Mouse (Mus musculus) mature B cell (primary cell): ENCODE measurements around the gene Git1.

Experiments used
- in situ Hi-C: fragments of 300-500 bp; cut with MboI; formaldehyde crosslinking; loops from 2 replicates; pipeline ENCODE4 v1.14.3; 2019

Git1 gene

DNA sequence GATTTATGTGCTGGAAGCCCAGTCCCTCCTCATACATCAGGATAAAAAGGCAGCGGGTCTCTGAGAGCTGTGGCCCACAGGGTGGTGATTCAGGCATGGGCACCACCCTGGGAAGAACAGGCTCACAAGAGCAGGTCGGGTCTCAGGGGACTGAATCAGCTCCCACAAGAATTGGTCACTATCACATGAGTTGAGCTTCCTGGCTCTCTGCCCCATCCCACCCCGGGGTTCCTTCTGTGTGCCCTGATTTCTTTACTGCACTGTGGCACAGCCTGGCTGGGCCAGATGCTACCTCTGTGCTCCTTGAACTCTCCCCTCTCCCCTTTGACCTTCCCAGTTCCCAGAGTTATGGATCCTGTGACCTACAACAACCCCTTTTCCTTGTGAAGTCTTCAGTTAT lies 10.3 kb upstream of the Git1 start:
- in situ Hi-C loops: no loop called here

DNA sequence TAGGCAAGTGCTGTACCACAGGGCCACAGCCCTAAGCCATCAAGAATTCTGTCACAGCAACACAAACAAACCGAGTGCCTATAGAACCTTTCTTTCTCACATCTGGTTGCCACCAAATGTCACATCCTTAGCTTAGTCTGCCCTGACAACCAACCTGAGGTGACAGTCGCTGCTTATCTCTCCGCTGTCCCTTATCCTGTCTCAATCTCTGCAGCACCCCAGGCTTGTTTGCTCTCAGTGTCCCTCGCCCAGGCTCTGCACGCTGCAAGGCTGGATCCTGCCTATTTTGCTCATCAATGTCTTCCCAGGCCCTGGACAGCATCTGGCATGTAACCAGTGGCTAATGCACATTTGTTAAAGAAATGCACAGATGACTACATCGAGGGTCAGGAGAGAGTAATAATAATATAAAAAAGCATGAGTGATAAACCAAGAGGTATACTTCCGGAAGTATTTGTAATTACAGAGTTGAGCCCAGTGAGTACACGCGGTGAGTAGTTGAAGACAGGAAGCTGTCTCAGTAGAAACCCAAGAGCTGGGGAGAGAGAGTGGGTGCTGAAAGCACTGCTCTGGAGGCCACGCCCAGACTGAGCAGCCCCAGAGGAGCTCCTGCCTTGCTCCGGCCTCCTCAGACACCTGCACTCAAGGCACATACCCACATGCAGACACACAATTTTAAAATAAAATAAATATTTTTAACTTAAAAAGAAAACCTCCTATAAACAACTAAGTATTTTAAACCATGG lies 9.7 kb upstream of the Git1 start:
- in situ Hi-C loops: no loop called here

DNA sequence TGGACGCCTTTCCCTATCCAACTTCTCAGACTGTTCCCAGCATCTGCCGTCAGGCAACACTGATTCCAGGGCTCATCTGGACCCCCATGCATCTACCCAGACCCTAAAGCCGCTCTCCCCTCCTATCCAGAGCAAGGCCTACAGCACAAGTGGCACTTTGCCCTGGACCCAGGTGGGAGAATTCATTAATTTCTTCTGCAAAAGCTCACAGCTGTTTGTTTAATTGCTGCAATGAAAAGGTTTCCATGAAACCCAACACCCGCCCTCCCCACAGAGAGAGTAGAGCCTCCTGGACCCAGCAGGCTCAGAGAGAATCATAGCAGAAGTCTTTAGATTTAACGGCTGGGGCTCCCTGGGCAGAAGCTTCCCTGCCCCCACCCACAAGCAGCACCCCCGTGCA lies 8.1 kb upstream of the Git1 start:
- in situ Hi-C loops: no loop called here

DNA sequence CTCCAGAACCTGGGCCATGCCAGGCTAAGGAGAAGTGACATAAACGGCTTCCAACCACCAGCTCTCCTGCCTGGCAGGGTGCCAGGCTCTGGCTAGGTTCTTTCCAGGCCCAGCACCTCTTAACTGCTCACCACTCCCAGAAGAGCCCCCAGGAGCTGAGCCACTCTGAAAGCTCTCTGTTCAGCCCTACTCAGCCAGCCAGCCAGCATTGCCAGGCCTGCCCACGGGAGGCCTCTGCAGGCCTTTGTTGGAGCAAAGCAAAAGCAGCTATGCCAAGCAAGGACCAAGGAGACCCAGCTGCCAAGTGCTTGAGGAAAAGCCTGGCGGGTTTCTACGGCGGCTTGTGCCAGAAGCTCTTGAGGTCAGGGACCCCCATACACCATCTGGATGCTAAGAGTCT lies 6.6 kb upstream of the Git1 start:
- in situ Hi-C loops: no loop called here

DNA sequence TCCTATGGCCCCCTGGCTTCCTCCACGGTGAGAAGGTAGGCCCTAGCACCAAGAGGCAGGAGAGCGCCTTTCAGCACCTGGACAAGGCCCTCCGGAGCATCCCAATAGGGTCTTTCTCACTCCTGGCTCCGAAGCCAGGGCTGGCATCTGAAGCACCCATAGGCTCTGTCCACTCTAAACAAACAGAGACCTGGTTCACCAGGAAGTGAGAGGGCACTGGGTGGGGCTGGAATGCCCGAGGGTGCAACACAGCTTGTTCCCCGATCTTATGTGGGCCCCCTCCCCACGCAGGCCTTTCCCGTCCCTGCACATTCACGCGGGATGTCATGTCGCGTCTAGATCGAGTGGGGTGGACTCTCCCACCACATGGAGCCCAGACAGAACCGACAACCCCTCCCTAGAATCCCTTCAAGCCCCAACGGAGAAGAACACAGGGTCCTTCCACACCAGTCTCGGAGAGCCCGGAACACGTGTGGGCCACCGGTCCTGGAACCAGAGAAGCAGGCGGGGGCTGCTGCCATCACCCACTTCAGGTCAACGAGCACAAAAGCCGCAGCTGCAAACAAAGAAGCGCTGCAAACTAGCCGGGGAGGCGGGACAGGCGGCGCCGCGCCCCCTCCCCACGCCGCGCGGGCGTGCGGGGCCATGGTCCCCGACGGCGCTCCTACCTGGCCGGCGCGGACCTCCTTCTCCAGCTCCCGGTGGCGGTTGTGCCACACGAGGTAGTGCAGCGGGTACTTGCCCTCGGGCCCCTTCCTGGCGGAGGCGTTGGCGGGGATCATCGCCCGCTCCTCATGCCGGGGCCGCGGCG lies 4.4 kb upstream of the Git1 start:
- in situ Hi-C loops: no loop called here

DNA sequence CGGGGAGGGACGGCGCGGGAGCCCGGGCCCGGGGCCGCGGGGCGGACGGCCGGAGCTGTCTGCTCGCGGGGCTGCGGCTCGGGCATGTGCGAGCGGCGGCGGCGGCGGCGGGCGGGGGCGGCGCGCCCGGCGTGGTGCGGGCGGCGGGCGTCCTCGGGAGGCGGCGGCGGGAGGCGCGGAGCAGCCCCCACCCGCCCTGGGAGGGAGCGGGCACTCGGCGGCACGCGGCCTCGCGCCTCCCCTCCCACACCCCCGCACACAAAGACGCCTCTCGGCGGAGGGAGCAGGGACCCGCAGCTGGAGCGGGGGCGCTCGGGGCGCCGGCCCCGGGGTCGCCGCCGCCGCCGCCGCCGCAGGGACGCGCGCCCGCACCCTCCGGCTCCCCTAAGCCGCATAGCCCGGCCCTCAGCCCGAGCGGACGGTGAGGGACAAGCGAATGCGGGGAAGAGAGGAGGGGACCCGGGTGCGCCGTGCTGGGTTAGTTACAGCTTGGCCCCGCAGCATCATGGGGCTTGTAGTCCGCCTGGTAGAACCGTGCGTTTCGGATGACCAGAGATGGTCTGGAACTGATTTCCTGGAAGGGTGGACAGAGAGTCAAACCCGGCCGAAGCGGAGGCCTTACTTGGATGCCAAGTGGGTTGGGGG lies 3.6 kb upstream of the Git1 start, which contains the start of gene Ankrd13b:
Gene Ankrd13b, minus strand, starts transcription at position 88 of the 645 bp plus-strand sequence.
- in situ Hi-C loops: no loop called here

DNA sequence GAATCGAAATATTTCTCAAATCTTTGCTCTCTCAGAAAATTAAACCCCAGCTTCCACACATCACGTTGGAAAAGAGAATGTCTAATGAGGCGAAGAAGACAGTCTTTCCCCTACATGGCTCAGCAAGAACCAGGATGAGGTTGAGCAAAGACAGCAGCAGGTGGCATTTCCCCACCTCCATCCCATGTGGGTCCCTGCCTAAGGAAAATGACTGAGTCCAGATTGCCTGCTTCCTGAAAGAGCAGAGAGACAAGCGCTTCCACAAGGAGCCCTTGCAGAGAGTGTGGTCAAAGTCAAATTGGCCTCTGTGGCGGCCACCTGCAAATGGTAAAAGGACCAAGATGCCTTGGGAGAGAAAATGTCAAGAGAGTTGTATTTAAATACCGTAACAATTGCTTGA lies 2.9 kb upstream of the Git1 start:
- in situ Hi-C loops: no loop called here

DNA sequence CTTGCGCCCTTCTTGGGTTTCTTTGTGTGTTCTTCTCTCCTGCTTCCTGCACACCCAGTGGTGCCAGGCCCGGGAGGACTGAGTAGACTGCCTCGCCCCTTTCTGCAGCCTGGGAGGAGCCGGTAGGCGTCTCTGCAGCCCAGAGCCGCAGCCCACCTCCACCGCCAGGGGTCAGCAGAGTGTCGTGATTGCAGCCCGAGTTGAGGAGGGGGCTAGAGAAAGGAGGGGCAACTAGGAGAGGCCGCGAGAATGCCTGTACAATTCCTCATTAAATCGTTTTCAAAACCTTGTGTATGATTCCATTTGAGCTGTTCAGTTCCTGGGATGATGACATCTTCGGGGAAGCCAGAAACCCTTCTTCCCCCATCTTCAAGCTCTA lies 2.2 kb upstream of the Git1 start:
- in situ Hi-C loops: no loop called here

DNA sequence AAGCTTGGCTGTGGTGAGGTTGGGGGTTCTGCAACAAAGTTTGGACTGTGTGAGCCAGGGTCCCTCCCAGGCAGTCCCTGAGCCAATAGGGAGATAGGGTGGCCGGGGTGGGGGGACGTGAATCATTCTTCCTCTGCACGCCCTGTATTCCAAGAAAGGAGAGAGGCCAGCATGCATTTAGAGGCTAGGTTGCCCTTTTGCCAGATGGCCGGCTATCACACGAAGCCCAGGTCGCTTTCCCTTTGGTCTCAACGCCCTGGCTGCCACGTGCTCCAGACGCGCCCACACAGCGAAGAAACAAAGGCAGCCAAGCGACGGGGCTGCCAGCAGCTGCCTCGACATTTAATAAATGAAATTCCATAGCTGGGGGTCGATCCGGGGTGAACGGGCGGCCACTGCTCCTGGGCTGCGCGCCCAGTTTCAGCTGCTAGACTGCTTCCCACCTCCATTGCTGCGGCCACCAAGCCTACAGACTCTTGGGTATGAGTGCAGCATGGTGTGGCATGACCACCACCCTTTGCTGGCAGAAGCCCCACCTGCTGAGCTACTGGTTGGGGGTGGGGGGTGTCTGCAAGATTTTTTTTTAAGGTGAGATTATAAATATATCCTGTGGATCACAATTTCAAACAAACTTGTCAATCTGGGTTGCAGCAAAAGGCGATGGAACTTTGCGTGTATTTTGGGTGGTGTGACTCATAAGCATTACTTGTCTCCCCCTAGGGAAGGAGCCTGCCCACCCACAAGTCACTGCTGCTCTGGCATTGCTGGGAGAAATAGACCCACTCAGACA lies 1.7 kb upstream of the Git1 start:
- in situ Hi-C loops: no loop called here

DNA sequence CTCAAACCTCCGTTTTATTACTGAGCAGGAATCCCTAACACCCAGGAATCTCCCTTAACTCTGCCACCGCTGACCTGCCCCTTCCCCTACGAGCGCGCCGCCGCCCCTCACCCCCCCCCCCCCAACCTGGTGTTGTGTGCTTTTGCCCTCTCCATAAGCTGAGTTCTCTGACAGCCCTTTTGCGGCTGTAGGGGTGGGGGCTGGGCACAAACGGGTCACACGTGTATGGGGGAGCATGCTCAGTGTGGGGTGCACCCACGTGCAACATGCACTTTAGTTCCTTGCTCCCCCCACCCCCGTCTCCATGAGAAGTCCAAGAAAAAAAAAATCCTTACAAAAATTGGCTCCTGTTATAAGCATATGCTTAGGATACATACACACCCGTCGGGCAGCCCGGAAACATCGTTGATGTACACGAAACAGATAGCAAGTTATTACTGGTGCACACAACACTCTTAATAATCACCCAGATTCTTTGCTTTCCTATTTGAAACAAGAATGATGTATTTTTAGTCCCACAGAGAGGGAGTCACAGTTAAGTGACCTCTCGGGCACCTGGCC lies 971 bp upstream of the Git1 start:
- in situ Hi-C loops: no loop called here

DNA sequence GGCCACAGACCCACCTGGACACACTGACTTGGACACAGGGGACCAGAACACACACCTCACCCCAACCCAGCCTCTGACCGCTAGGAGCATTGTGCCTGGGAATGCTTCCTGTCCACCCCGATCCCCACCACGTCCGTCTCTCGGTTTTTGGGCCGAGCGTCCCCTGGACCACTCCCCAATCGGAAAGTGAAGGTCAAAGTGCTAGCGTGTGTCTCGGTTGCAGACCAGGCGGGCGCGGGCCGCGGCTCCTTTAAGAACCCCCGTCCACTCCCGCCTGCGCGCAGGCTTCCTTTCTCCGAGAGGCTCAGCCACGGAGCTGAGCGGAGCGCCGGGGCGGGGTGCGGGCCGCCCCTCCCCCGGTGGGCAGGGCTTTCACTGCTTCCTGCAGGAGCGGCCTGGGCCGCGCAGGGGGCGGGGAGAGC lies 440 bp upstream of the Git1 start:
- in situ Hi-C loops: no loop called here

DNA sequence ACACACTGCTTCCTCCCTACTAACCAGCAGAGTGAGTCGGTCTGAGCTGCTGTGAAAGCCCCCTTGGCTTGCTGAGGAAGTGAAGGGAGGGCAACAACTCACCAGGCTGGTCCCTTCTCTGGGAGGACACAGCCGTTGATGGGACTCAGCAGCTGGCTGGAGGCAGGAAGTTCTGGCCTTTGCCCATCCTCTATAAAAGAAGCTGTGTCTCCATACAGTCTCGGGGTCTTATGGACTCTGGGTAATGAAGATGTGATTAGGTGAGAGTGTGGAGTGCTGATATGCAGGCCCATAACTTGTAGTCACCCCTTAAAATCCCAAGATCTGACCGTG lies 948 bp downstream of the Git1 start:
- in situ Hi-C loops: no loop called here

DNA sequence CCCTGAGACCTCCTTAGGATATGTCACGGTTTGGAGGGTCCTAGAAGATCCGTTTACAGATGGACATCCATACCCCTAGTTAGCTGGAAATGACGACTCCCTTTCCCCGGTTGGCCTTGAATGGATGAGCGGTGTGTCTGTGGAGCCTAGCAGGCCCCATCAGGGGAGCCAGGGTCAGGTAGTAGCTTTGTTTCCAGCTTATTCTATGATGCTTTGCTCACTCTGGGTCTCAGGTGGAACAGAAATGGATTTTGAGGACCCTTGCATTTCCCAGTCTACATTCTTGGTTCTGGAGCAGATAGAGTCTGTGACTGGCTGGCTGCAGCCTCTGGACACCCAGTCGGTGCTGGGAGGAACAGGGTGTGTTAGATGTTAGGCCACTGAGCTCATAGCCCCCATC lies 1.4 kb downstream of the Git1 start:
- in situ Hi-C loops: no loop called here

DNA sequence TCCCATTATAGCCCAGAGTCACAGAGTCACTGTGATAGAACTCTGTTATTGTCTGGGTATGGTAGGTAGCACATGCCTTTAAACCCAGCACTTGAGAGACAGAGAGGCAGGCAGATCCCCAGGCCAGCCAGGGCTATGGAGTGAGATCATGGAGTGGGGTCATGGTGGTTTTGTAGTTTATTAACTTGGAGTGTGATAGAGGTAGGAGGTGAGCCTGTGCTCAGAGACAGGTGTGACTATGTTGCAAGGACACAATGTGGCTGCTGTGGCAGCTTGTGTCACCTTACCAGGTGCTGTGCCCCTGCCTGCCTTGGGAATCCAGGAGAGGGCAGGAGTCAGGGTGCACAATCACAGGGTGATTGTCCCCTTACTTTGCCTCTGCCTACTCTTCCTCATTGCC lies 2.1 kb downstream of the Git1 start:
- in situ Hi-C loops: no loop called here

DNA sequence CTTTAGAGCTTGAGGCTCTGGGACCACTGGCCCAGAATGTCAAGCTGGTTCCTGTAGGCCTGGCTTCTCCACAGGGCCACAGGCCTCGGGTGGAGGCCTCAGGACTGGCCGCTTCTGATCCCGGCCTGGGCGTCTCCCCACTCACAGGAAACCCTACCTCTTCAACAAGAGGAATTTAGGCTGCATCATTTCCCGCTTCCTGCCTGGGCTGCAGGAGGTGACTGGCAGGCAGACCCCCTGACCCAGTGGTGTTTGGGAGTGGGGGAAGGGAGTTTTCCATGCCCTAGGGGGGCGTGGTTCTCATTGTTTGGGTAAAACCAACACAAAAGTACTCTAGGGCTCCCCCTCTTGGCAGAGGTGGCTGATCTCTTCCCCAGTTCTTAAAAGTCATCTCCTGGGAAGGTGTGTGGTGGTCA lies 4.0 kb downstream of the Git1 start:
- in situ Hi-C loops: no loop called here

DNA sequence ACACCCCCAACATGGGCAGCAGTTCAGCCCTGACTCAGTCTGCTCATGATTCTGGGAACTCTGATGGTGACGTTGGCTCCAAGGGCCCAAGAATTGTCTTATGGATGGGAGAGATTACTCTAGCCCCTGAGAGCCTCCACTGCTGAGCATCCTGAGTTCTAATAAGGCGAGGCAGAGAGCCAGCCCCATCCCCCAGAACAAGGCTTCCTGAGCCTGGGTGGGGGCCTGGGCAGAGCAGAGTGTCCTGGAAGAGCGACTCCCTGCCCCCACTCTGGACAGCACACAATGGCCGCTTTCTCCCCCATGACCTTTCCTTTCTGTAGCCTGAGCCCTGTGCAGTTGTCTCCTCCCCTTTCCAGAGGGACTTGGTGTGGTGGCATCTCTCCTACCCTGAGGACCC lies 4.5 kb downstream of the Git1 start:
- in situ Hi-C loops: no loop called here

DNA sequence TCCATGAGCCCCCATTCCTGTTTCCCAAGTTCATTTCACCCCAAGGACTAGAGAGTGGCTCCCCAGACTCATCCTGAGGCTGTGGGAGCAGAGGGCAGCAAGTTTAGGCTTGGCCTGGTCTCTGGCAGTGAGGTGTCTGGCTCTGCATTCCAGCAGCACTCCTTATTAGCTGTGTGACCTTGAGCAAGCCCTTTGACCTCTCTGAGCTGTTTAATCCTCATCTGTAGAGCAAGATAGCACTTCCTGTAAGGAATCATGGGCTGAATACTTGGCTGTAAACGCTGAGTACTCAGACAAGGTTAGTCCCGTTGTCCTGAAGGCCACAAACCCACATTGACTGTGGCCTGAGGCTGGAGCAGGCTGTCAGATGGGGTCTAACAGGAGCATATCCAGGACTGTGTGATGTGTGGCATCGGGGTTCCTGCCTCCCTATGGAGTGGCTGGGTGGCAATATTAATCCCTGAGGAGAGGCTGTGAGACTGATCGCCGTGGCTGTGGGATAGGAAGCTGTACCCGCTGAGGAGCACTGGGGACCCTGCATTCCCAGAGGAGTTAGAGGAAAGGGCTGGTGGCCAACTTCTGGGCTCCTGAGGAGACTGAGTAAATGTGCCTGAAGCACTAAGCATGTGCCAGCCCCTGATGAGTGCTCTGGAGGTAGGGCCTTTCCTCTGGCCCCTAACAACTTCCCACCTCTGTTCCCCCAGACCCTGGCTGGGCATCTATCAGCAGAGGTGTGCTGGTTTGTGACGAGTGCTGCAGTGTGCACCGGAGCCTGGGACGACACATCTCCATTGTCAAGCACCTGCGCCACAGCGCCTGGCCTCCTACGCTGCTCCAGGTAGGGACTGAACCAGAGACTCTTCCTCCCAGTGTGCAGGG lies 5.1 kb downstream of the Git1 start:
- in situ Hi-C loops: no loop called here

DNA sequence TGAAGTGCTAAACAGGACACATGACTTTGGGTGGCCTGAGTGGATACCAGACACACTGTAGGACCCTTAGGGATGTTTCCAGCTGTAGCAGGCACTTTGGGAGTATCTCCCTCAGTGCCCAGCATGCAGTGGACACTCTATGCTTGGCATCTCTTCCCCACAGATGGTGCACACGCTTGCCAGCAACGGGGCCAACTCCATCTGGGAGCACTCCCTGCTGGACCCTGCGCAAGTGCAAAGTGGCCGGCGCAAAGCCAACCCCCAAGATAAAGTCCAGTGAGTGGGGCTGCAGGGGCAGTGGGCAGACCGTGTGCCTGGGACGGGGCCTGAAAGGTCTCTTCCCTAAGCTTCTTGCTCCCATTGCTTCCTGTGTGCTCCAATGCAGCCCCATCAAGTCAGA lies 6.0 kb downstream of the Git1 start:
- in situ Hi-C loops: no loop called here

DNA sequence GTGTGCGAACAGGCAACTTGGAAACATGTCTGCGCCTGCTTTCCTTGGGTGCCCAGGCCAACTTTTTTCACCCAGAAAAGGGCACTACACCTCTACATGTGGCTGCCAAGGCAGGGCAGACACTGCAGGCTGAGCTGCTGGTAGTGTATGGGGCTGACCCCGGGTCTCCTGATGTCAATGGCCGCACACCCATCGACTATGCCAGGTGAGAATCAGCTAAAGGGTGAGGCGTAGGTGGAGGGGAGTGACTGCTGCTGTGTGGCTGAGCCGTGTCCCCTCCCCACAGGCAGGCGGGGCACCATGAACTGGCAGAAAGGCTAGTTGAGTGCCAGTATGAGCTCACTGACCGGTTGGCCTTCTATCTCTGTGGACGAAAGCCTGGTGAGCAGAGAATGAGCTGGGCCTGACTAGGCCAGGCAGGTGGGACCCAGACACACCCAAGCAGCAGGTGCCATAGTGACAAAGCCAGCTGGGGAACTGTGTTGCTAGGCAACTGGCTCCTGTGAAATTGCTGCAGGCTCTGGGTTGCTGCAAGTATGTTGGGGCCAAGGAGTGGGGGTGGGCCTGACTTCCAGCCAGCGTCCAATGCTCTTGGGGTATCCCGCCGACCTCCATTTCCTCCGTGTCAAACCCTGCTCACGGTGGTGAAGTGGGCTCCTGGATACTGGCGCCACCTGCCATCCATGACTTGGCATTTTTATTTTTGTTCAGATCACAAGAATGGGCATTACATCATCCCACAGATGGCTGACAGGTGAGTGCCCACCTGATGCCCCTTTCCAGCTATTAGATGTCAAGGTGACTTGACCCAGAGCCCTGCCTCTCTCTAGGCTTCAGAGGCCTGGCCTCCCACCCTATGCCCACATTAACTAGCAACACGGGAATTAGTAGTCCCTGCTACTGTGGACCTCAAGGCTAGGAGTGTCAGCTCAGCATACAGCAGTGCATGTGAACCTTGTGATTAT lies 7.3 kb downstream of the Git1 start:
- in situ Hi-C loops: no loop called here

DNA sequence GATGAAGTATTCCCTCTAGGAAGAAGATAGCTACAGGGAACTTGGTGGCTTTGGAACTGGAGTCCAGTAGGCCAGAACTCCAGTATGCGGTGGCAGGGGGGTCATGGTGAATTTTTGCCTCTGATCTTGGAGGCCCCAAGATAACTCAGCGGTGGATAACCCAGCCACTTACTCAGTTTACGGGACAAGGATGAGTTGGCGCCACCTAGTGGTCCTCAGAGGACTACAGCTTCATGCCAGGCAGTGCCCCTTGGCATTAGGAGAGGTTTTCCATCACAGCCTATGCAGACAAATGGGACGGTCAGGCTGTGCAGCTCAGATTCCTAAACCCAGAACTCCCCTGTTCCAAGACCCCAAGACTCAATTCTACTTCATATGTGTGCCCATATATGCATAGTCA lies 8.0 kb downstream of the Git1 start:
- in situ Hi-C loops: no loop called here
